Mouse (Mus musculus): Measurements from ENCODE around the gene Ttll7. TPM values are rescaled to one million over a fixed set of nuclear protein-coding genes. Genes with fewer than 3 reads are reported as not detected.

Ttll7 gene
- total and polyA plus RNA-seq, 3 experiments = not detected

DNA sequence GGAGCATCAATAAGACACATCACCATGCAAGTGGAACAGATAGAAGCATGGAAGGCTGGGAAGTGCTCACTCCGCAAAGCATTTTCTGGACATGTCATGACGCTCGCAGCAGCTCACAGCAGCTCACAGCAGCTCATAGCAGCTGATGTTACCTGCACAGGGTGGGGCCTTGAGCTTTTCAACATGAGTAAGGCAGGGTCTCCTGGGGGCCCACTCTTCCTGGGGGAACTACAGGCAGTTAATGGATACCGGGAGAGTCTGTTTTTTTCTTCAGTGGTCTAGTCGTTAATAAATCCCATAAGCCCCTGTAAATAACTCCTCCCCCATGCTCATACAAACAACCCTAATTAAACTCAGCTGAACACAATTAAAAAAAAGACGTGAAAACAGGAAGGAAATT, 8.7 kb upstream of the Ttll7 start:
- Histone ChIP-seq H3K9ac (ENCODE audit: control insufficient read depth, low read depth, low read length, poor library complexity, severe bottlenecking) (no peak overlapping the region), H3K4me3 (ENCODE audit: control insufficient read depth in 1 of 2, insufficient read depth in 1 of 2, low read depth in 2 of 2, low read length in 2 of 2) (no peak overlapping the region), H3K79me2 (ENCODE audit: control insufficient read depth, insufficient read depth, low read length, poor library complexity) (no peaks in the 10 kb centered on the region), H3K27ac (ENCODE audit: control insufficient read depth, low read depth, low read length) (no peak overlapping the region), H3K9me3 (replicated peaks; ENCODE audit: insufficient read depth, low read length) (no peaks in the 10 kb centered on the region), H3K36me3 (ENCODE audit: control insufficient read depth in 1 of 2, insufficient read depth in 2 of 2, low read length in 2 of 2) (no peaks in the 10 kb centered on the region), H3K27me3 (ENCODE audit: control insufficient read depth in 1 of 2, insufficient read depth in 2 of 2, low read length in 2 of 2) (no peaks in the 10 kb centered on the region; a peak in 1 of 4 replicates), H3K4me1 (ENCODE audit: control insufficient read depth in 1 of 2, insufficient read depth in 2 of 2, low read length in 2 of 2) (no peaks in the 10 kb centered on the region)
- TF ChIP-seq MXI1 (IDR thresholded peaks at IDR 0.05; ENCODE audit: low read depth, low read length) = no peak
- no peak for TF ChIP-seq NRF1 (IDR thresholded peaks at IDR 0.05; ENCODE audit: insufficient read depth, low read depth, low read length, poor library complexity, severe bottlenecking)
- TF ChIP-seq POLR2AphosphoS5 (IDR thresholded peaks at IDR 0.05; ENCODE audit: borderline replicate concordance, low read depth, low read length) = no peak
- no peak for TF ChIP-seq UBTF (IDR thresholded peaks at IDR 0.05; ENCODE audit: borderline replicate concordance, insufficient read depth, low read depth, low read length)
- no peak for TF ChIP-seq ZNF384 (IDR thresholded peaks at IDR 0.05; ENCODE audit: low read depth, low read length)
- DNase-seq (ENCODE audit: low read depth, low spot score) = no peak

DNA sequence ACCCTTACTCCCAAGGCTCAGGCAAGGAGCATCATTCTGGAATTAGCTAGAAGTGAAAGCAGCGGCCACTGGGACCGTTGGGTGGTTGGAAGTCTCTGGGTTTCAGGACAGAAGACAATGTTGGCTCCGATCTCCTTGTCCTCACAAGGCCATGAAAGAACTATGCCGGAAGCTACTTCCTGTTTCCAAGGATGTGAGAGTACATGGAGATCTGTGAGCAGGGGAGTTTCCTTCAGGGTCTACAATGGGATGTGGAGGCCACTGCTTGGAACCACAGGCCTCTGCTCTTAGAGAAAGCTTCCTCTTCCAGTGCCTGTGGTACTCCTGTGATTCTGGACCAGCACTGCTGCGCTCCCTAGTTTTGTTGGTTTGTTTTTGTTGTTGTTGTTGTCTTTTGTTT, 5.9 kb upstream of the Ttll7 start:
- Histone ChIP-seq H3K4me1 (ENCODE audit: control insufficient read depth in 1 of 2, insufficient read depth in 2 of 2, low read length in 2 of 2) (no peaks in the 10 kb centered on the region), H3K79me2 (ENCODE audit: control insufficient read depth, insufficient read depth, low read length, poor library complexity) (no peaks in the 10 kb centered on the region), H3K36me3 (ENCODE audit: control insufficient read depth in 1 of 2, insufficient read depth in 2 of 2, low read length in 2 of 2) (no peaks in the 10 kb centered on the region), H3K27ac (ENCODE audit: control insufficient read depth, low read depth, low read length) (no peak overlapping the region), H3K4me3 (ENCODE audit: control insufficient read depth in 1 of 2, insufficient read depth in 1 of 2, low read depth in 2 of 2, low read length in 2 of 2) (no peak overlapping the region), H3K9ac (ENCODE audit: control insufficient read depth, low read depth, low read length, poor library complexity, severe bottlenecking) (no peak overlapping the region), H3K9me3 (replicated peaks; ENCODE audit: insufficient read depth, low read length) (no peaks in the 10 kb centered on the region), H3K27me3 (ENCODE audit: control insufficient read depth in 1 of 2, insufficient read depth in 2 of 2, low read length in 2 of 2) (no peaks in the 10 kb centered on the region; a peak in 1 of 4 replicates)
- TF ChIP-seq MAZ (IDR thresholded peaks at IDR 0.05; ENCODE audit: low read depth, low read length) = no peak
- TF ChIP-seq EP300 (IDR thresholded peaks at IDR 0.05; ENCODE audit: low read depth in 1 of 2, low read length in 2 of 2) = no peak
- TF ChIP-seq TAL1 (IDR thresholded peaks at IDR 0.05; ENCODE audit: low read length) = no peak
- TF ChIP-seq MYC (IDR thresholded peaks at IDR 0.05; ENCODE audit: low read depth, low read length) = no peak
- no peak for TF ChIP-seq TBP (IDR thresholded peaks at IDR 0.05; ENCODE audit: low read depth, low read length)
- no peak for TF ChIP-seq MAX (IDR thresholded peaks at IDR 0.05; ENCODE audit: low read length)
- no peak for TF ChIP-seq POLR2AphosphoS2 (IDR thresholded peaks at IDR 0.05; ENCODE audit: low read length)
- TF ChIP-seq GABPA (IDR thresholded peaks at IDR 0.05; ENCODE audit: low read depth, low read length) = no peak
- no peak for TF ChIP-seq ZC3H11A (IDR thresholded peaks at IDR 0.05; ENCODE audit: low read depth, low read length)
- TF ChIP-seq UBTF (IDR thresholded peaks at IDR 0.05; ENCODE audit: borderline replicate concordance, insufficient read depth, low read depth, low read length) = no peak
- no peak for TF ChIP-seq USF1 (IDR thresholded peaks at IDR 0.05; ENCODE audit: low read depth, low read length)
- TF ChIP-seq POLR2A (IDR thresholded peaks at IDR 0.05; ENCODE audit: control insufficient read depth in 1 of 2, insufficient read depth in 1 of 2, low read depth in 1 of 2, low read length in 2 of 2, poor library complexity in 1 of 2) = no peak
- TF ChIP-seq KAT2A (conservative IDR thresholded peaks at IDR 0.05; ENCODE audit: low read depth, low read length) = no peak
- no peak for TF ChIP-seq JUND (IDR thresholded peaks at IDR 0.05; ENCODE audit: low read depth, low read length)
- TF ChIP-seq CHD1 (IDR thresholded peaks at IDR 0.05; ENCODE audit: low read depth, low read length) = no peak
- TF ChIP-seq NRF1 (IDR thresholded peaks at IDR 0.05; ENCODE audit: insufficient read depth, low read depth, low read length, poor library complexity, severe bottlenecking) = no peak
- no peak for TF ChIP-seq E2F4 (IDR thresholded peaks at IDR 0.05; ENCODE audit: borderline replicate concordance, low read depth, low read length)
- no peak for TF ChIP-seq SIN3A (IDR thresholded peaks at IDR 0.05; ENCODE audit: low read length)
- no peak for TF ChIP-seq RAD21 (IDR thresholded peaks at IDR 0.05; ENCODE audit: low read depth, low read length)
- DNase-seq (ENCODE audit: low read depth, low spot score) = no peak
